Mouse (Mus musculus) myocyte (in vitro differentiated cells): ENCODE results near the gene Astn1.

Experiments used
- POLR2A ChIP-seq: IDR thresholded peaks from one replicate; pipeline ENCODE4 v1.6.1; 2011; ENCODE audit warnings: low read depth, mild to moderate bottlenecking, control low read depth, moderate library complexity; ENCODE audit not compliant: insufficient read length
- TCF12 ChIP-seq: IDR thresholded peaks from one replicate; pipeline ENCODE4 v1.6.1; 2011; ENCODE audit warnings: mild to moderate bottlenecking, control low read depth; ENCODE audit not compliant: poor library complexity, insufficient read depth, severe bottlenecking
- USF1 ChIP-seq: IDR thresholded peaks from one replicate; pipeline ENCODE4 v1.6.1; 2011; ENCODE audit warnings: low read depth, mild to moderate bottlenecking, control low read depth, moderate library complexity

DNA sequence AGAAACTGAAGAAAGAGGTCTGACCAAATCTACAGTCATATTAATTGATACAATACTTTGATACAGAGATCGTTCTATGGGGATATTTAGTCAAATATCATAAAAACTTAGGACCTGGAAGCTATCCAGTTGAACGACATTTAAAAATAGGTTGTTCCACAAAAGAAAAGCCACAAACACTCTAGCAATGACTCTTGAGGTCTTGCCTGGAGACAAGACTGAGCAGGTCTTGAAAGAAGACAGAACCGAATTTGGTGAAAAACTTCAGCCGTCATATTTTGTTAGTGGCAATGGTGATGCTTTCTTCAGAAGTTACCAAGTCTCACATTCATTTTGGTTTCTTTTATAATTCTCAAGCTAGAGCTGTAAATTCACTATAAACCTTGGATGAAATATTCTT, 26.9 kb downstream of the Astn1 start:
- no peak for TF ChIP-seq POLR2A
- TF ChIP-seq USF1, result no peak
- no peak for TF ChIP-seq TCF12
